In the genomic region with DNA sequence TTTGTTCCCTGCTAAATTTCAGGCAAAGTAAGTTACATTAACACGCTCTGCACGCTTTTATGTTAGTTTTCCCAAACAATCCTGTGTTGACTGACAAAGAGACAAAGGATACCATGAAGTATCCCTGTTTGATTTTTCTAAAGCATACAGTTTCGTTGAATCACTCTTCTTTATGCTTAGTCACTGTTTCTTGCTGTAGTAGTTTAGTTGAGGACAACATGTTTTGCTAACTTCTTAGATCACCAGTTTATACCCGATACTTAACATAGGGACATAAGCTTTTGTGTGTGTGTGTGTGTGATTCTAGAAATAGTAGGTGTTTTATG, we compare ENCODE assay signal across 8 mouse cellular contexts. TPM values are rescaled to one million over a fixed set of nuclear protein-coding genes. Genes with fewer than 3 reads are reported as not detected.
DNase-seq lines count a peak whose midpoint lies in the region; ATAC-seq and TF ChIP-seq lines count a peak whose summit lies in the region.

No protein-coding gene starts in this region.

- peak overlapping the region; percentile 35; the same call in 1 of the 2 replicates for H3K9ac ChIP-seq in hindbrain, embryonic 16.5 days (ENCODE audit: low read depth, low read length)

- peak overlapping the region; percentile 86 for H3K4me3 ChIP-seq in left cerebral cortex, adult 2 months
- H3K4me3 ChIP-seq in hindbrain, embryonic 16.5 days (ENCODE audit: low read length), result peak overlapping the region; percentile 97
- peak overlapping the region; percentile 50 for H3K4me3 ChIP-seq in myocyte

- no peaks in the 10 kb centered on the region for H3K9me3 ChIP-seq in hindbrain, embryonic 16.5 days (ENCODE audit: control insufficient read depth, low read length)

- TF ChIP-seq POLR2A in myocyte (IDR thresholded peaks at IDR 0.05; ENCODE audit: insufficient read length, low read depth), result no peak

- no peaks in the 10 kb centered on the region for H3K36me3 ChIP-seq in hindbrain, embryonic 16.5 days (ENCODE audit: control insufficient read depth, insufficient read depth, low read length)
- no peaks in the 10 kb centered on the region for H3K36me3 ChIP-seq in myocyte (ENCODE audit: control insufficient read depth, insufficient read depth)

- intact Hi-C loops in left cerebral cortex, adult 2 months (cut with DNase I), result loop anchor here (5.0 kb wide), 1 partner anchor 70 kb away; no protein-coding TSS in a partner anchor
- intact Hi-C loops in left cerebral cortex, postnatal 10 days (cut with DNase I), result loop anchor here (5.0 kb wide), 1 partner anchor 60 kb away; the partner anchor contains the start of gene Epm2a

- H3ac ChIP-seq in myocyte (ENCODE audit: control insufficient read depth, insufficient read length), result peak overlapping the region; percentile 88

- peaks cover 57% of the 10 kb centered on the region for H3K79me2 ChIP-seq in myocyte (ENCODE audit: control insufficient read depth, insufficient read depth)

- H3K4me1 ChIP-seq in hindbrain, embryonic 16.5 days (ENCODE audit: control insufficient read depth, insufficient read depth, low read depth, low read length), result peaks cover 6% of the 10 kb centered on the region; the same call in 1 of the 2 replicates

- H3K27me3 ChIP-seq in hindbrain, embryonic 16.5 days (replicated peaks; ENCODE audit: control insufficient read depth, insufficient read depth, low read length), result no peaks in the 10 kb centered on the region
- no peaks in the 10 kb centered on the region for H3K27me3 ChIP-seq in myocyte (ENCODE audit: control insufficient read depth, insufficient read depth, insufficient read length)

- DNase-seq in left cerebral cortex, adult 2 months (ENCODE audit: extremely low spot score in 1 of 2, low spot score in 2 of 2), result no peak
- no peak for DNase-seq in left cerebral cortex, postnatal 10 days (ENCODE audit: extremely low spot score in 1 of 2, low spot score in 2 of 2)
- DNase-seq in c-Kit-positive CD71-negative TER-119-negative erythroid progenitor cells, embryonic 14.5 days (ENCODE audit: low read depth), result peak; percentile 12
- no peak for DNase-seq in ovary, postnatal 10 days (ENCODE audit: low spot score)
- DNase-seq in cerebellum, adult 9-11 months, result no peak
- DNase-seq in spleen, postnatal 4 days (ENCODE audit: low spot score in 2 of 2), result no peak

- TF ChIP-seq CTCF in left cerebral cortex, adult 2 months (IDR thresholded peaks at IDR 0.05), result no peak

- H3K4me2 ChIP-seq in hindbrain, embryonic 16.5 days (ENCODE audit: low read length), result peak overlapping the region; percentile 69
- H3K4me2 ChIP-seq in myocyte (ENCODE audit: low read depth), result peak overlapping the region; percentile 52

- no peak for ATAC-seq in hindbrain, embryonic 16.5 days

- H3K27ac ChIP-seq in left cerebral cortex, adult 2 months, result no peak overlapping the region
- no peak overlapping the region for H3K27ac ChIP-seq in hindbrain, embryonic 16.5 days (ENCODE audit: low read depth, low read length)

- WGBS in hindbrain, embryonic 16.5 days, result under 1% methylated on average over 4 of the region's 4 CpGs

TF ChIP-seq in myocyte, 11 proteins besides CTCF, POLR2A, EP300 and RAD21:
- TF ChIP-seq TCF12 (IDR thresholded peaks at IDR 0.05; ENCODE audit: insufficient read depth, poor library complexity, severe bottlenecking) (no peak), CEBPB (IDR thresholded peaks at IDR 0.05; ENCODE audit: insufficient read depth, poor library complexity, severe bottlenecking) (no peak), REST (IDR thresholded peaks at IDR 0.05; ENCODE audit: insufficient read depth, insufficient read length) (no peak), MYOD1 (IDR thresholded peaks at IDR 0.05; ENCODE audit: control insufficient read depth in 1 of 3, insufficient read length in 2 of 3, low read depth in 2 of 3) (no peak), USF1 (IDR thresholded peaks at IDR 0.05; ENCODE audit: low read depth) (no peak), E2F4 (IDR thresholded peaks at IDR 0.05; ENCODE audit: insufficient read depth) (no peak), MYOG (IDR thresholded peaks at IDR 0.05; ENCODE audit: control insufficient read depth in 1 of 3, insufficient read depth in 1 of 3, insufficient read length in 2 of 3, low read depth in 2 of 3) (no peak), MAX (IDR thresholded peaks at IDR 0.05; ENCODE audit: low read depth) (no peak), POLR2AphosphoS2 (IDR thresholded peaks at IDR 0.05; ENCODE audit: insufficient read length, low read depth) (no peak), SRF (IDR thresholded peaks at IDR 0.05; ENCODE audit: control insufficient read depth, insufficient read length, low read depth) (no peak), TCF3 (IDR thresholded peaks at IDR 0.05; ENCODE audit: insufficient read length, low read depth) (no peak)

RNA-seq across cellular contexts. Expression of gene Fbxo30, which starts 1.1 kb away (rescaled TPM):
- 10 to 100 TPM; 10.1 to 11.9 TPM for total RNA-seq in left cerebral cortex, adult 2 months (2021)
- 10 to 100 TPM; 11.9 to 13.3 TPM for total RNA-seq in left cerebral cortex, postnatal 10 days (2021)
- polyA plus RNA-seq in hindbrain, embryonic 16.5 days (2015; fragmentation: Nextera tagmentation; extraction: Ambion mirVana), result 17.7 and 19.6 TPM in 2 replicates
- 4.9 TPM for polyA plus RNA-seq in myocyte (2012; fragmentation: generic; extraction: Trizol)
